Mouse (Mus musculus): Measurements from ENCODE around the gene Usp43.
A peak's percentile ranks its signal among the peaks of the same experiment; 100 is the strongest.

Gene Usp43

DNA sequence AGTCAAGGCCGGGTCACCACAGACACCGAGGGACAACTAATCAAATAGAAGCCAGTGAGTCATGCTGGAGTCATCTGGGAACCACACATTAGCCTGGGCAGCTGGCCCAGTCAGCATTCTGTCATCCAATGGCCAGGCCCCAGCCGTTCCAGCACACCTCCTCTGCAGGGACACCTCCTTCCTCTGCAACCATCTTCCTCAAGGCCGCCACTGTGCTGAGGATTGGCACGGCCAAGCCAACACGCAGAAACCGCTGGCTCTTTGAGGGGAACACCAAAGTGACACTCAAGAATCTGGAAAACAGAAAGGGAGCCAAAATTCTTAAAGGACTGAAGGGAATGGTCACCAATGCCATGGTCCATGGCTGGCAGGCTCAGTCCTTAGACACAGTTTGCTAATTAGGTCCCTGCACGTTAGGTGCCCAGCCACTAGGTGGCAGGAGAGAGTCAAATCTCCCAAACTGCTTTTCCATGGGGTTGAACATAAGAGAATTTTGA is 24.8 kb downstream of the Usp43 start:
- peak; percentile 9 to 56 for DNase-seq

DNA sequence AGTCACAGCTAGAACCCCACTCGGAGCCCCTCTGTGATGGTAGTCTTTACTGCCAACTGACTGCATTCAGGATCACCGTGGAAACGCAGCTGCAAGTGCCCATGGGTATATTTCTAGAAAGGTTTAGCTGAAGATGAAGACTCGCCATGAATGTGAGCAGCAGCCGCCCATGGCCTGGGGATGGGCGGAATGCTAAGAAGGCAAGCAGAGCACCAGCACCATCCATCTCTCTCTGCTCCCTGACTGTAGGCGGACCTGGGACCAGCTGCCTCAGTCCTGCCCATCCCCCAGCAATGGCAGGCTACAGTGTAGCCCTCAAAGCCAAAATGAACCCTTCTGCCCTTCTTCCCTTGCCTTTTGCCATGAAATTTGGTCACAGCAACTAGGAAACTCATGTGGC is 26.3 kb downstream of the Usp43 start:
- no peak for DNase-seq

DNA sequence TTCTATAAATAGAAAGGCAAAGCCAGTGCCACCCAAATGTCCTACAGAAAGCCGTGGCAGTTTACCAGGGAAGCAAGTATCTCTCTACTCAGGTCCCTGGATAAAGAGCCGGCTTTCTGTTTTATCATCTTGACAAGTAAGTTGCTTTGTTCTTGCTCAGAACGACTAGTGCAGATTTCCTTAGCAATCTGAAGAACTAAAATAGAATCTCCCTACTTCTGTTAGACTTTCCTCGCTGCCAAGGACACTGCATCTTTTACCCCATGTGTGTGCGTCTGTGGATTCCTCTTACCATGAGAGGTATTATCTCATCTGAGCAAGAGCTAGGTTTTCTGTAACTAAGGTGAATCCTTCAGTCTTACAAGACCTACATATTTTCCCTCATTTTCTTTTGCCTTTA is 33.4 kb downstream of the Usp43 start:
- no peak for DNase-seq

DNA sequence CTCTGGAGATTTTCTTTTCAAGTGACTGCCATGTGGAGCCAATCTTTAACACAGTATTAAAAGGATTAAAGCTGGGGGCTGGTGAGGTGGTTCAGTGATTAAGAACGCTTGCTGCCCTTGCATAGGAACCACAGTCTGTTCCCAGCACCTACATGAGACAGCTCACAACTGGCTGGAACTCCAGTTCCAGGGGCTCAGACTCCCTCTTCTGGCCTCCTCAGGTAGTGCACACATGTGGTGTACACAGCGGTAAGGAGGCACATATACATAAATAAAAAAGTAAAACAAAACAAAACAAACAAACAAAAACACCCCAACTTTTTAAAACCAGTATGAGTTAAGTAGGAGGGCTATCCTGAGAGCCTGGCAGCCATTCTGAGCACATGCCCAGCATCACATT is 36.0 kb downstream of the Usp43 start:
- no peak for DNase-seq

DNA sequence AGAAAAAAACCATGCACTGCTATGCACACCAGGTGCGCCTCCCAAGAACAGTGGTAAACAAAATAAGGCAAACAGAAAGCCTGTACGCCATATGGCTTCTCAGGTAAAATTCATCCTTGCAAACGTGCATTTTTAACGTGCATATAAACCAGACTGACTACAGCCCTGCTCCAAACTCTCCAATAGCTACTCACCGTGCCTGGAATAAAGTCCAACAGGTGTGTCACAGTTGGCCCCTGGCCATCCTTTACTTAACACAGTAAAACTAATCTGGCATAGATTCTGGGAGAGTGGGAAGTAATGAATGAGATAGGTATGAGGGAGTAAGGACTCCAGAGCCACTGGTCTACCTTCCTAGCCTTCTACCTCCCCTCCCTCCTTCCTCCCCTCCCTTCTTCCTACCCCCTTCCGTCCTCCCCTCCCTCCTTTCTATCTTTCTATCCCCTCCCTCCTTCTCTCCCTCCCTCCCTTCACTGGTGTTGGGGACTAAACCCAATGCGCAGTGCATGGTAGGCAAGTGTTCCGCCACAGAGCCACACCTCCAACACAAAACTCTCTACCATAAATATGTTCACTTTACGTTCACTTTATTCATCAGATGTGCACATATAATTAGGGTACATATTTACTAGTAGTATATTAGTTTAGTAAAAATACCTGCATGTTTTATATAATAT is 56.3 kb downstream of the Usp43 start:
- no peak for DNase-seq

DNA sequence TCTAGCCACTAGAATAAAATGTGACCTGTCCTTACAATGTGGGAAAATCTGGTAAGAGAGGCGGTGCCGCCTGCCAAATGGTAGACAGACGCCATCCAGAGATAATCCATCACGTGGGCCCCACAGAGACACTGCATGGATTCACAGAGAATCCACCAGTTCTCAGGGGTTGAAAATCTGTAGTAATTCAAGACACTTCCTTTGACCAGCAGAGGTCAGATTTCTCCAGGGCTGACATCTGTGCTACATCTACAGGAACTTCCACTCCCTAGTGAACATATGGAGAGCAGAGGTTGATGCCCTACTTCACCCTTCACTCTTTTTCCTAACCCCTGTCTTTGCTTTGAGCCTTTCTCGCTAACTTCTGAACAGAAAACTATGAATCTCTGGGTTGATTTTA is 56.9 kb downstream of the Usp43 start:
- no peak for DNase-seq

DNA sequence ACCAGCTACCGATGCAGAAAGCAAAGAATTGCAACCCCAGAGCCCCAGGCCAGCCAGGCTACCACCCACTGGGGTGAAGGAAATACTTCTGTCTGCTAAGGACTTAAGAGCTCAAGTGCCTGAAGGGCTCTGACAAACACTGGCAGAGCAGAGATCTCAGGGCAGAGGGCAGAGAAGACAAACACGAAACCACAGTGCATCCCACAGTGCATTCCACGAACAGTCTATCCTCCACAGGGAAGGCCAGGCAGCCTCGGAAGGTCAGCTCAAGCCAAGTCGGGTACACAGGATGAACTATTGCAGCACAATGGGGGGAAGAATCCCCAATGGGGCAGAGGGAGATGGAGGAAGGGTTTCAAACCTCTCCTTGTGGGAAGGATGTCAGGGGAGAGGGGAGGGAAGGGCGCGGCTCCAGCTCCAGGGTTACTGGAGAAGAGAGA is 60.5 kb downstream of the Usp43 start:
- DNase-seq: no peak

DNA sequence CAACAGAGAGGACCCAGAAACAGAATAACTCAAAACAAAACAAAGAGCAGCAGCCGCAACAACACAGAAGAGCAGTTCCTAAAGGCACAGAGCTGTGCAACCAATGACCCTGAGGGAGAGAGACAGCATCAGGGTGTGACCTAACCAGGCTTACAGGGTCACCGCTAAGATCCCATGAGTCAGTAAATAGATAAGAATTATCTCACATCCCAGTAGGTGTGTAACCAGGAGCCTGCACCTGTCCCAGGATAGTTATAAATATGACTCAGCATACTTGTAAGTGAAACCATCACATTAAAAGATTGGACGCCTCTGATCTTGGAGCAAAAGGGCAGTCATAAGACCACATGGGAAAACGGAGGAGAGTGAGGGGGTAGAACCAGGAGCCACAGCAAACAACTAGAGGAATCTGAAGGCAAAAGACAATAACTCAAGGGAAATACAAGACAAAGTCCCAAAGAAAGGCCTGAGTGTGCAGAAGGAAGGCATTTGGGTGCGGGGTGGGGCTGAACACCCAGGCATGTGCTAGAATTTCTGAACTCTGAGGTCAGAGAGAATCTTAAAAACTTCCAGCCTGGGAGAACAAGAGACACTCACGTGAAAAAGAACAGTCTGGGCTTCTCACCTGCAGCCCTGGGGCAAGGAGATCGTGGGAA is 61.1 kb downstream of the Usp43 start:
- DNase-seq: no peak

DNA sequence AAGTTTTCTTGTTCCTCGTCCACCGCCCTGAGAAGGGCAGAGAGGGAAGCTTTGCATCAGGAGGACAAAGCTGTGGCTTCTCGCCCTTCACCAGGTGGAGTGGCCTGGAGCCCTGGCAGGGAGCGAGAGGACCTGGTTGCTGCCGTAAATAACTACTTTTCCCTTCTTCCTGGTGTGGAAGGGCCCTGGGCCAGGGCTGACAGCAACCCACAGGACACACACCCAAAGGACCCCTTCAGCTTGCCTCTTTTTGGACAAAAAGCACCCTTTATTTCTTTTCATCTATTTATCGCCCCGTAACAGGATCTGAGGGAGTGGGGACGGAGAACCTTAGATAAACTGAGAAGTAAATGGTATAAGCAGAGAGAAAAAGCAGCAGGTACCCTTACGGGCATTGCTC is 63.4 kb downstream of the Usp43 start:
- no peak for DNase-seq

DNA sequence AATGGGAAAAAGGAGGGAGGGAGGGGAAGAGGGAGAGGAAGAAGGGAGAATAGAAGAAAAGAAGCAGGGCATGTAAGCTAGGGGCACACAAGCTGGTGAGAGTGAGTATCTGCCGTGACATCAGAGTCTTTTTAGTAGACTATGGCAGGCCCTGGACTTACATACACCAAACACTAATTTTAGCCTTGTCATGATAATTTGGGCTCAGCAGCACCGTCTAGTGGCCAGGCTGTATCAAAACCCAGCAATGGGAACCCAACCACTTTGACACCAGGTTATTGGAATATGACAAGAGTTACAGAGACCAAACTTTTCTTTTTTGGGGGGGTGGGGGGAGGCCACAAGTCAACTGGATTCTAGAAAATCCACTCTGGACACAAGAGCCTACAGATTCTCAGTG is 66.9 kb downstream of the Usp43 start:
- peak in 1 of 2 experiments; percentile 11 for DNase-seq

DNA sequence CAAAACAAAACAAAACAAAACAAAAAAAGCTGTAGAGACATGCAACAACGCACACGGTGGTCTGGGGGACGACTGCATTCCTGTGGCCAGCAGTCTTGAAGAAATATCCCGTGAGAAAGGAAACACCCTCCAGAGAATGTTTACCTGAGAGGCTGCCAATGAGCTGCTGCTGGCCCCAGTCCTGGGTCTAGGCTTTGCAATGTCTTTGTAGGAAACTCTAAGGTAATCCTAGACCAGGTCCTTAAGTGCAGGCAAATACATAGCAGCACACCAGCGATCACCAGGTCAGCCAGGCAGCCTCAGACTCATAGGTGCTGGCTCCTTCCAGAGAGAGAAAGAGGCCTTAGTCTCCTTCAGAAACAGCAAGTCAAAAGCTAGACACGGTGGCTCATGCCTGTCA is 68.0 kb downstream of the Usp43 start:
- DNase-seq: no peak

DNA sequence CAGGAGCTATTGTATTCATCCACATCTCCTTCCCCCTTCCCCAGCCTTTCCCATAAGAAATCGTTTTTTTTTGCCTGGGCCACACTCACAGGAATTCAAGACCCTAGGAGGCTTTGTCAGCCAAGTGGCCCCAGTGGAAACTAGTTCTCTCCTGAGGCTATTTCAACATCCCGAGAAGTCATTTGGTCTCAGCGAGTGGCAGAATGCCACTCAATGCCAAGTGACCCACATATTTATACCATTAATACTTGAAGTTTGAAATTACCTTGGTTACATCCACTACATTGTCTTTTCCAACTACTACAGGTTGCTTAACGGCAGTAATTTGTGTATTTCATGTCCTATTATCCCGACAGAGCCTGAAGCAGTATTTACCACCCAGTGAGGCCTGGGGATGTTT is 70.2 kb downstream of the Usp43 start:
- no peak for DNase-seq

DNA sequence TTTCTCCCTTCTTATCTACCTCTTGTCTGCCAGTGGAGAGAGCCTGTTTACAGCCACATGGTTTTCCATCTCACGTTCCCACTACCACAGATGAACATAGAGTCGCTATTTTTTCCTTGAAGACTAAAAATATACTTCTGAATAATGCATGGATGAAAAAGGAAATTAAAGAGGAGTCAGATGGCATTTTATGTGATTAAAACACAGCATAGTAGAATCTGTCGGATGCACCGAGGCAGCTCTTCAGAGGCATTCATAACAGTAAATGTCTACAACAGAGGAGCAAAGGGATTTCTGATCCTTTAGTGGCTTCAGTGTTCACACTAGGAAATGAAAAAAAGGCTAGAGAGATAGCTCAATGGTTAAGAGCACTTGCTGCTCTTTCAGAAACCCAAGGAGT is 76.8 kb downstream of the Usp43 start:
- no peak for DNase-seq

DNA sequence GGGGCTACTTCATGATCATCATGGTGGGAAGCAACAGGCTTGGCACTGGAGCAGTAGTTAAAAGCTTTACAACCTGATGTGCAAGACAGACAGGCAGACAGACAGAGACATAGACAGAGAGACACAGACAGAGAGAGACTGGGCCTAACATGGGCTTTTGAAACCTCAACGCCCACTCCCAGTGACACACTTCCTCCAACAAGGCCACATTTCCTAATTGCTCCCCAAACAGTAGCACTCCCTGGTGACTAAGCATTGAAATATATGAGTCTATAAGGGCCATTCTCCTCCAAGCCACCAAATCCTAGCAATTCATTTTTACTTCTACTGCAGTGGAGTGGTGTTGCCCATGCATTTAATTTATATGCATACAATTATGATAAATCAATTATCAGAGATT is 82.1 kb downstream of the Usp43 start:
- no peak for DNase-seq

DNA sequence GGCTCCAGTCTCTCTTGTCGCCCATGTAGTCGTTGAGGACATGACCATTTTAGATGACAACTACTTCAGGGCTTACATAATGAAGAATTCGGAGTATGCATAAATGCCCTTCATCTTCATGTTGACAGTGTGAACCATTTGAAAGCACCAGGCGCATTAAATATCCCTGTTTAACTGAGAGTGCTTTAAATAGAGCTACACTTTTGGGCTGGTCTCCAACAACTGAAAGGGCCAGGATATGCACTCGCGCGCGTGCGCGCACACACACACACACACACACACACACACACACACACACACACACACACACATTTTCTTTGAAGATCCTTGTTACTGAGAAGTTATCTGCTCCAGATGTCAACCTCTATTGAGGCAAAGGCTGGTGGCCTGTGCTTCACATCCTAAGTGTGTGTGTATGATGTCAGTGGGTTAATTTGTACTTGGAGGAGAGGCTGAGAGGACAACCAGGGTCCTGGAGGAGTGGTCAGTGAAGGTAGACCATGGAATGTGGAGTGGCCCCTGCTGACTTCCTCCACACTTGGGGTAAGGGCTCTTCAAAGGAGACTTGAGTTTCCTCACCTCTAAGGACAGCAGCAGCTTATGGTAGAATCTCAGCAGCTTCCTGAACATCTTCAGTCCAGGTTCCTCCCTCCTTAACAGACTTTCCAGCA is 86.4 kb downstream of the Usp43 start:
- no peak for DNase-seq

DNA sequence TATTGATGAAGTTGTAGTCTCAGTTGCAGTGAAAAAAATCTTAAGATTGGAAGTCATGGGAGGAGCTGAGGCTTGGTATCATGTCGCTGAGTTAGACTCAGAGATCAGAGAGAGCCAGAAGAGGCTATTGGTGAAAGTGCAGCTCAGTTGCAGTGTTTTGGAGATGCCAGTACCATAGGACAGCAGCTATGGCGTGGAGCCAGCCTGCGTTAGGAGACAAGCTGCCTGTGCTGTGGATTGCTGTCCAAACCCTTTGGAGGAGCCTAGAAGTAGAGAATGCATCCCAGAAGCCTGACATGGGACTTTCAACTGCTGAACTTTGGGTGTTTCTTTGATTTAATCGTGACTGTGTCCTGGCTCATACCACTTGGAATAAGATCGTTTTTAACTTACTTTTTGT is 90.1 kb downstream of the Usp43 start:
- no peak for DNase-seq

DNA sequence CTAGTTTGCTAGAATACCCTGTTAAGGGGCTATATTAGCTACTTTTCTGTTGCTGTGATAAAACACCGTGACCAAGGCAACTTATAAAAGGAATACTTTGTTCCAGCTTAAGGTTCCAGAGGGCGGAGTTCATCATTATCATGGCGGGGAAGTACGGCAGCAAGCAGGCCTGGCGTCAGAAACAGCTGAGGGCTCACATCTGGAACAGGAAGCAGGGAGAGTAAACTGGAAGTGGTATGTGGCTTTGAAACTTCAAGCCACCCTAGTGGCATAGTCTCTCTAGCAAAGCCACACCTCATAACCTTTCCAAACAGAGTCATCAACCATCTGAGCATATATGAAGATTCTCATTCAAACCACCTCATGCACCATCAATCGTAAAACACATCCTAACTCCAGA is 92.4 kb downstream of the Usp43 start:
- no peak for DNase-seq

DNA sequence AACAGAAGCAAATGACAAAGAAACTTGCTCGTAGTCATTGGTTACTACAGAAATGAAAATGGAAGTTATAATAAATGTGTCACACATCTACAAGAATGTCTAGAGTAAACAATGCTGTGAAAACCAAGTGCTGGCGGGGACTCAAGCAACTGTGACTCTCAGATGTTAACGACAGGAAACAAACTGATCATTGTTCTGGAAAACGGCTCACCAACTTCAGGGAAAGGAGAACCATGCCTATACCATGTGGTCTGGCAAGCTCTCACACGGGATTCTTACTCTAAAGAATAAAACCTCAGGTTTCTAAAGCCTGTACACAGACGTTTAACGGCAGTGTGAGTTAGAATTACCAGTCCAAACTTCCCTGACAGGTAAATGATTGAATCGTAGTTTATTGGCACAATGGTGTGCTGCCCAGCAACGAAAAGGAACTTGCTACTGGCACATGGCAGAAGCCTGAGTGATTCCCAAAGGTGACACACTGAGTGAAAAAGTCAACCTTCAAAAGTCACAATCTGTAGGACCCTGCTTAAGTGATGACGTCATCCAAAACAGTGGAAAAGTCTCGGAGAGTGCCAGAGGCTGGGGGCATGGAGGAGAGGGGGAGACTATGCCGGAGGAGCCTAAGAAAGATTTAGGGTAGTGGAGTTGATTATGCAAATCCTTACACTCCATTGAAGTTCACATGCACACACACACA is 93.4 kb downstream of the Usp43 start:
- DNase-seq: no peak

DNA sequence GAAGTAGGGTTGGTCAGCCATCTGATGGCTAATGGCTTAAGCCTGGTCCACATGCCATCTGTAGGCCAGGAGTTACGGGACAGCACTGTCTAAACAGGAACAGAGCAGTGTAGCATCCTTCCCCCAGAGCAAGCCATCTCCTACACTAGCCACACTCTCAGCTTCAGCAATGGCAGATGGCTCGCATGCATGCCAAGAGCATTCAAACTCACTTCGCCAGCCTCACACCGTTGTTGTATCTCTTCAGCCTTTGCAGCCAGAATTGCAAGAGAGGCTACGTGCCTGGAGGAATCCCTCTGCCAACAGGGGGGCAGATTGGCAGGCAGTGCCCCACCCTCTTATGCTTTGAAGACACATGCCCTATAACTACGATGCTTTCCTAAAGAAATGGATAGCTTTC is 100.4 kb downstream of the Usp43 start:
- DNase-seq: no peak

DNA sequence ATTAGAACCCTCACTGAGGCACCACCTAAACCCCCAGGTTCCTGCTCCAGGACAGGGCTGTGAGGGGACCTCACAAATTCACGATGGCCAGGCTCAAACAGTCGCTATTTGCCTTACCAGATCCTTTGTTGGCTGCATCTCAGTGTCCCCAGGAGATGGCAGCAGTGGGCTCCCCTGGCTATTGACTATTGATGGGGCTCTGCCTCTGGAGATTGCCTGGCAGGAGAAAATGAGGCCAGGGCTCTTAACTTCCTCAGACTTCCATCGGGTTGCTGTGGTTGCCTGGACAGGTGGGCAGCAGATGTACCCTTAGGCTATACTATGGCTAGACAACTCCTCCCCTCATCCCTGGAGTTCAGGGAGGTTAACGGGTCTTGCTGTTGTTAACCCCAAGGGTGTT is 101.7 kb downstream of the Usp43 start:
- no peak for DNase-seq

DNA sequence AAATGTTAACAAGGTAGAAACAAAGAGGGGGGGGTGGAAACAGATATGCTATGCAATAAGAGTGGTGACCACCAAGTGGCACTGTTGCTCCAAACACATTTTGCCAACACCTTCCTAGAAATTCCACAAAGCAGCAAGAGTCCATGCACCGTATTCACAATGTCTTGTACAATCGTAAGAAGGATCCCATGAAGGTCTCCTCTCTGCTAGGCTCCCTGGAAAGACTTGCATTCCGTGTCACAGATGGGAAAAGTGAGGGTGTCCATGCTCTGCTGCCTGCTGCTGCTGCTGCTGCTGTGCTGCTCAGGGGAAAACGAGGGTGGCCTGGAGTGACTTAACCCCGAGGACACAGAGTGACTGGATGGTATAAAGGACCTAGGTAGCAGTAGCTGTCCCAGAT is 102.3 kb downstream of the Usp43 start:
- no peak for DNase-seq

DNA sequence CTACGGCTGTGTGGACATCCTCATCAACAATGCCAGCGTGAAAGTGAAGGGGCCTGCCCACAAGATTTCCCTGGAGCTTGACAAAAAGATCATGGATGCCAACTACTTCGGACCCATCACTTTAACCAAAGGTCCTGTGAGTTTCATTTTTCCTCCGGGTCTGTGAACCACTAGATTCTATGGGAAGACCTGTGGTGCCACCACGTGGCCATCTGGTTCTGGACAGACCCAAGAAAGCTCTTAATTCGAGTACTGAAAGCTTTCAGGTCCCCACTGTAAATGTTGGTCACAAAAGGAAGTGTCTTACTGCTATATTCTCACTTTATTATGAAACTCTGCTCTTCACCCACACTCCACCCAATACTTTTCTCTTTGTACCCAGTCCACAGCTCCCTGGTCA is 110.4 kb downstream of the Usp43 start:
- no peak for DNase-seq

DNA sequence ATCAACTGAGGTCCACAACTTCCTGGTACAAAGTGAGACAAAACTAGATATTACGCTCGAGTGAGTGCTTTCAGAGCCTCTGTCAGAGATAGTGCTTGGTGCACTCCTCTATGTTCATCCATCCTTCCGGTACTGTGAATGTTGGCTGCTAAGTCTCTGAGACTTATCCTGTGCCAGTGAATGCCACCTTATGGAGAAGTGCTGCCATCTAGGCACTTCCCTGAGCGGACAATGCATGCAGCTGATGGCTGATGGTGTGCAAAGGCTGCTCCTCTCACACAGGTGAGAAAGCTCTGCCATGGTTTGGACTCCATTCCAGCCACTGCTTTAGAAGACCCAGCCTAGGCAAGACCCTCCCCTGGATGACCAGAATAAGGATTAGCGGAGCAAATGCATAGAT is 113.9 kb downstream of the Usp43 start:
- DNase-seq: no peak
